8 mouse cellular contexts compared by ENCODE assay signal in the genomic region with DNA sequence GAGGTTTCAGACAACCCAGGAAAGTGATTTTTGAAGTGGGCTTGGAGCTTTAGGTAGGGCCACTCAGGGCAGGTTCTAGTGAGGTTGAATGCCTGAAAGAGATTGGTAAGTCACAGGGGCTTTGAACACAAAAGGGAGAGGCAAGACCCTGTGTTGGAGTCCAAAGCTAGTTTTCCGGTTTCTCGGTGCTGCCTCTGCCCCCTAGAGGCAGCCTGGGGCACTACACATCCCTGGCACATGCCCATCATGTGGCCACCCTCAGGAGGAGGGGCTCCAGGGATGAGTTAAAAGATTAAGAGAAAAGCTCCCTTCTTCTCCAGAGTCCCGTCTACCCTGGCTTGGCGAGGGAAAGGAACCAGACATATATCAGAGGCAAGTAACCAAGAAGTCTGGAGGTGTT. TPM values are rescaled to one million over a fixed set of nuclear protein-coding genes. Genes with fewer than 3 reads are reported as not detected.
DNase-seq lines count a peak whose midpoint lies in the region; ATAC-seq and TF ChIP-seq lines count a peak whose summit lies in the region.

Mc1r (plus strand) TSS at position 322 of the 400 bp plus-strand sequence.

- peaks cover 28% of the 10 kb centered on the region for H3K27me3 ChIP-seq in heart, embryonic 12.5 days (replicated peaks)
- peaks cover 43% of the 10 kb centered on the region for H3K27me3 ChIP-seq in limb, embryonic 10.5 days (ENCODE audit: low read depth, poor library complexity, severe bottlenecking)

- H3K36me3 ChIP-seq in heart, embryonic 12.5 days: peaks cover 18% of the 10 kb centered on the region
- H3K36me3 ChIP-seq in limb, embryonic 10.5 days: peaks cover 18% of the 10 kb centered on the region

- ATAC-seq in heart, embryonic 12.5 days (ENCODE audit: insufficient number of reproducible peaks, low FRiP score): no peak
- ATAC-seq in monocyte, adult 5-6 weeks (replicated peaks; ENCODE audit: insufficient number of reproducible peaks, low FRiP score, low TSS enrichment, poor library complexity, severe bottlenecking): 0 out of 2 replicates have a peak, but pooled peaks have one; percentile 42

- no peak within 1 kb of the TSS for H3K4me2 ChIP-seq in heart, embryonic 12.5 days

- DNase-seq in heart, adult 8-10 months (ENCODE audit: low spot score): peak; percentile 25
- peak; percentile 87 for DNase-seq in ZHBTc4 (ENCODE audit: low read depth, low spot score)
- peak; percentile 75 for DNase-seq in heart, postnatal 4 days
- peak; percentile 68 for DNase-seq in limb, embryonic 10.5 days (ENCODE audit: low spot score)
- DNase-seq in spleen, postnatal 36 days (ENCODE audit: low spot score in 2 of 2): peak; percentile 37 to 50

- TF ChIP-seq CTCF in cortical plate, adult 2 months (IDR thresholded peaks at IDR 0.05; ENCODE audit: extremely low read depth, insufficient read depth, low read length): peak; percentile 88

- H3K27ac ChIP-seq in heart, embryonic 12.5 days (ENCODE audit: poor library complexity, severe bottlenecking): no peak within 1 kb of the TSS
- no peak within 1 kb of the TSS for H3K27ac ChIP-seq in cortical plate, adult 2 months (ENCODE audit: insufficient read depth, low read length)
- H3K27ac ChIP-seq in limb, embryonic 10.5 days: no peak within 1 kb of the TSS

- H3K9ac ChIP-seq in heart, embryonic 12.5 days: no peak within 1 kb of the TSS

- WGBS in heart, embryonic 12.5 days: 10% methylated on average over 4 of the region's 4 CpGs
- WGBS in limb, embryonic 10.5 days: 12% methylated on average over 4 of the region's 4 CpGs

- no peaks in the 10 kb centered on the region for H3K9me3 ChIP-seq in heart, embryonic 12.5 days (replicated peaks)
- no peaks in the 10 kb centered on the region for H3K9me3 ChIP-seq in limb, embryonic 10.5 days (replicated peaks)

- no peak within 1 kb of the TSS for H3K4me3 ChIP-seq in heart, embryonic 12.5 days
- H3K4me3 ChIP-seq in cortical plate, adult 2 months (ENCODE audit: insufficient read depth, low read length): no peak within 1 kb of the TSS
- H3K4me3 ChIP-seq in limb, embryonic 10.5 days: no peak within 1 kb of the TSS

- peaks cover 55% of the 10 kb centered on the region for H3K4me1 ChIP-seq in heart, embryonic 12.5 days (replicated peaks)
- H3K4me1 ChIP-seq in cortical plate, adult 2 months (ENCODE audit: control insufficient read depth, insufficient read depth, low read length): peaks cover 4% of the 10 kb centered on the region; the same call in 1 of the 2 replicates
- peaks cover 17% of the 10 kb centered on the region for H3K4me1 ChIP-seq in limb, embryonic 10.5 days

- no peak for TF ChIP-seq POLR2A in cortical plate, adult 2 months (IDR thresholded peaks at IDR 0.05; ENCODE audit: extremely low read depth, insufficient read depth, low read length)

RNA-seq across cellular contexts. Expression of gene Mc1r, which starts in this region (rescaled TPM):
- total RNA-seq in heart, adult 8-10 months (2022): not detected
- polyA plus RNA-seq in heart, embryonic 12.5 days (2016; fragmentation: Nextera tagmentation; extraction: Ambion mirVana): not detected in 2 replicates
- polyA plus RNA-seq in cortical plate, adult 2 months (2012; rRNA removed): 0.02 and 0.06 TPM in 2 replicates
- total RNA-seq in heart, postnatal 4 days (2021): not detected
- not detected in 2 replicates for polyA plus RNA-seq in limb, embryonic 10.5 days (2016; fragmentation: Nextera tagmentation; extraction: Ambion mirVana)
- total RNA-seq in monocyte, adult 5-6 weeks (2017): not detected in 3 replicates

Comparison
In these comparisons a context has a peak if more than half of its experiments do, and no peak if none do; other contexts are left out.
1. Peak in DNase-seq in heart, adult 8-10 months; RNA of the gene not detected or under 1 TPM.
2. Peak in DNase-seq in heart, postnatal 4 days; RNA of the gene not detected or under 1 TPM.
3. Peak in DNase-seq in limb, embryonic 10.5 days; RNA of the gene not detected or under 1 TPM.
4. Peak in ATAC-seq in monocyte, adult 5-6 weeks; RNA of the gene not detected or under 1 TPM.
5. DNase-seq: peak in every context shown above with its lines; median percentile 87 in ZHBTc4; 75 in heart, postnatal 4 days; 68 in limb, embryonic 10.5 days; 44 in spleen, postnatal 36 days; 25 in heart, adult 8-10 months.